Mouse (Mus musculus): ENCODE measurements at regions not wholly inside any gene's neighbourhood (a gene's known extent, or its start where the extent isn't known, plus 50 kb on each side); places are given as distances from the start of the nearest gene placed in this dataset.

DNA sequence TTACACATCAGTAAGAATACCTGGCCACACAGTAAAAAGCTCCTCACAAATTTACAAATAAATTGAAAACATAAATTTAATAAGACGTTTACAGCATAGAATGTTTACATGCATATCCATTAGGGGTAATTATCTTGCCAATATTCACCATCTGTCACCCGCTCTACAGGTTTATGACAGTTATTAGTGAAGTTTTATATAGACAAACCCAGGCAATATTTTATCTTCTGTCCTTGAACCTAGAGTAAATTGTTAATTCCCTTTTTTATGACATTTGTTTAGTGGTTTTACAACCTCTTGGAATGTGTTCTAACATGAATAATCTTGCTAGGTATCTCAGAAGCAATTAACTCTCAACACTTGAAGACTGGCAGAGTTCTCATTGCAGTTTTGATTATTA lies 6458.7 kb downstream of the 9330182O14Rik start:
- ATAC-seq (replicated peaks; ENCODE audit: insufficient number of reproducible peaks, low FRiP score, low TSS enrichment, low read depth) (no peak), DNase-seq (ENCODE audit: low spot score) (no peak)
- no peaks in the 10 kb centered on the region for H3K9me3 ChIP-seq (replicated peaks; ENCODE audit: control insufficient read depth, low read length)
- no peak overlapping the region for H3K9ac ChIP-seq (replicated peaks; ENCODE audit: low read length)
- WGBS, result 88% methylated on average over 2 of the region's 2 CpGs
- no peaks in the 10 kb centered on the region for H3K36me3 ChIP-seq (replicated peaks; ENCODE audit: control insufficient read depth, insufficient read depth, low read depth, low read length)
- H3K4me3 ChIP-seq (ENCODE audit: low read depth, low read length), result no peak overlapping the region
- H3K27ac ChIP-seq (replicated peaks; ENCODE audit: low read depth, low read length), result no peak overlapping the region
- H3K4me1 ChIP-seq (ENCODE audit: control insufficient read depth, insufficient read depth, low read length), result no peaks in the 10 kb centered on the region
- no peak overlapping the region for H3K4me2 ChIP-seq (ENCODE audit: low read depth, low read length)
- no peaks in the 10 kb centered on the region for H3K27me3 ChIP-seq (ENCODE audit: control insufficient read depth, insufficient read depth, low read length)

DNA sequence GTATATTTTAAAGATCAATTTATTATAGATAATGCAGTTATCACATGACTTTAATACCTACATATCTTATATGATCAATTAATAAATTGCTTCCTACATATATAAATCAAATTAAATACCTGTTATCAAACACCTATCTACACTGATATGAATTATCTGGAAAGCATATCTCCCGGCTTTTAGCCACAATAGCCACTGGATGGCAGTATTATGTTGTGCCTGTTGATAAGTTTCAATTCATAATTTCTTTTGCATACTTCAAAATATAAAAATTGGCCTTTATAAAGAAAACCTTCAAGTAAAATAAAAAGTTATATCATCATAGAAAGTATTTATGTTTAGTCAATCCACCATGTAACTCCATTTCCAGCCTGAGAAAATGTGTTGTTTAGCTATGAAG lies 6464.2 kb downstream of the 9330182O14Rik start:
- Histone ChIP-seq H3K4me1 (ENCODE audit: control insufficient read depth, insufficient read depth, low read length) (no peaks in the 10 kb centered on the region), H3K4me2 (ENCODE audit: low read depth, low read length) (no peak overlapping the region), H3K9me3 (replicated peaks; ENCODE audit: control insufficient read depth, low read length) (no peaks in the 10 kb centered on the region), H3K27ac (replicated peaks; ENCODE audit: low read depth, low read length) (no peak overlapping the region), H3K36me3 (replicated peaks; ENCODE audit: control insufficient read depth, insufficient read depth, low read depth, low read length) (no peaks in the 10 kb centered on the region), H3K4me3 (ENCODE audit: low read depth, low read length) (no peak overlapping the region), H3K27me3 (ENCODE audit: control insufficient read depth, insufficient read depth, low read length) (no peaks in the 10 kb centered on the region), H3K9ac (replicated peaks; ENCODE audit: low read length) (no peak overlapping the region)
- 75% methylated on average over 1 of the region's 1 CpGs for WGBS
- ATAC-seq (replicated peaks; ENCODE audit: insufficient number of reproducible peaks, low FRiP score, low TSS enrichment, low read depth), result no peak
- peak; percentile 25 for DNase-seq (ENCODE audit: low spot score)

DNA sequence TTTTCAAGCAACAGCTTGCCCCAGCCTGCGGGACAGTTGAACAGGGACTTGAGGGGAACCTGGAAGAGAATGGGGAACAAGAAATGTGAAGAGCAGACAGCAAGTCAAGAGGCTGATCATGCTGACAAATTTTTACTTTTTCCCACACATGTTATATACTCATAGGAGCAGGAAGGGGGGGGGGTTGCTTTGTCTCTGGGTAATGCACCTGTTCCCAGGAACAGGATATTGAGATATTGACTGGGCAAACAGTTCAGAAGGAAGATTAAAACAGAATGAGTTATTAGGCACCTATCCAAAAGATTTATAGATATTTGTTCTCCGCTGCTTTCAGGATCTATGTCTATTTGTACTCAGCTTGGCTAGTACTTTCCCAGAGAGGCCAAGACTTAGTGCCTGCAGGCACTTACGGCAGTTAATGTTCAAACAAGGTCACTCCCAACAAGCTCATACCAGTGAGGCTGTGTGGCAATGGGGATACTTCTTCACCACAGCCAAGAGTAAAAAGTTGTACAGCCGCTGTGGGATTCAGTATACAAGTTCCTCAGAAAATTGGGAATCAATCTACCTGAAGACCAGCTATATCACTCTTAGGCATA lies 6489.4 kb downstream of the 9330182O14Rik start:
- Histone ChIP-seq H3K9me3 (replicated peaks; ENCODE audit: control insufficient read depth, low read length) (no peaks in the 10 kb centered on the region), H3K4me1 (ENCODE audit: control insufficient read depth, insufficient read depth, low read length) (no peaks in the 10 kb centered on the region), H3K4me3 (ENCODE audit: low read depth, low read length) (no peak overlapping the region), H3K27ac (replicated peaks; ENCODE audit: low read depth, low read length) (no peak overlapping the region), H3K36me3 (replicated peaks; ENCODE audit: control insufficient read depth, insufficient read depth, low read depth, low read length) (no peaks in the 10 kb centered on the region), H3K27me3 (ENCODE audit: control insufficient read depth, insufficient read depth, low read length) (no peaks in the 10 kb centered on the region), H3K9ac (replicated peaks; ENCODE audit: low read length) (no peak overlapping the region), H3K4me2 (ENCODE audit: low read depth, low read length) (no peak overlapping the region)
- ATAC-seq (replicated peaks; ENCODE audit: insufficient number of reproducible peaks, low FRiP score, low TSS enrichment, low read depth), result no peak
- no peak for DNase-seq (ENCODE audit: low spot score)
- WGBS, result 86% methylated on average over 4 of the region's 4 CpGs

DNA sequence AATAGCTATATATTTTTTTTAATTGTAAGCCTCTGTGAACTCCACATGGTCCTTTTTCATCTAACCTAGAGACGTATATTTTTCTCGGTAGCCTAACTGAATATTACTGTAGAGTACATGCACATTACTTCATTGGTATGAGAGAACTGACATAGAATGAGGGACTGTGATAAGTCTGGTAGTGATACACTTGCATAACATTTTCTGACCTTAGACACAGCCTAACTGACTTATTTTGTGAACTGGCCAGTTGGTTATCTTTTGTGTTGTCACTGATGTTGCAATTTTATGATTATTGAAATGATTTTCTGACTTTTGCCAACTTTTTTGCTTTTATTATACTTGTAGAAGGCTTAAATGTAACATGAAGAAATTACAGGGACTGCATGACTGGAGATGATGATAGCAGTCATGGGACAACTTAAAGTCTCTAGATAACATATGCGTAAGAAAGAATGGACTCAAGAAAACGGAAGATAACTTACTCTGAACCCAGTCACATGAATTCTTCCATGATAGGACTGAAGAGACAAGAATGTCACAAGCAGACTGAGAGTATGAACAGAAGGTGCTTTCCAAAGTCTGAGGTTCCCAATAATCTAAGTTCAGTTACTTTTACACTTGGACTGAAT lies 6491.0 kb downstream of the 9330182O14Rik start:
- no peak overlapping the region for H3K27ac ChIP-seq (replicated peaks; ENCODE audit: low read depth, low read length)
- no peaks in the 10 kb centered on the region for H3K9me3 ChIP-seq (replicated peaks; ENCODE audit: control insufficient read depth, low read length)
- no peak overlapping the region for H3K4me3 ChIP-seq (ENCODE audit: low read depth, low read length)
- 89% methylated on average over 4 of the region's 4 CpGs for WGBS
- H3K4me2 ChIP-seq (ENCODE audit: low read depth, low read length), result no peak overlapping the region
- no peaks in the 10 kb centered on the region for H3K36me3 ChIP-seq (replicated peaks; ENCODE audit: control insufficient read depth, insufficient read depth, low read depth, low read length)
- DNase-seq (ENCODE audit: low spot score) (no peak), ATAC-seq (replicated peaks; ENCODE audit: insufficient number of reproducible peaks, low FRiP score, low TSS enrichment, low read depth) (no peak)
- H3K4me1 ChIP-seq (ENCODE audit: control insufficient read depth, insufficient read depth, low read length), result no peaks in the 10 kb centered on the region
- no peak overlapping the region for H3K9ac ChIP-seq (replicated peaks; ENCODE audit: low read length)
- no peaks in the 10 kb centered on the region for H3K27me3 ChIP-seq (ENCODE audit: control insufficient read depth, insufficient read depth, low read length)
